Mouse (Mus musculus) fibroblast of lung, adult 2 months (primary cell): Measurements from ENCODE around the gene Gm28047.

Experiments used
- DNase-seq: peaks from one replicate; pipeline ENCODE4 v3.0.0-alpha.2; 2011; ENCODE audit warnings: low read depth

The Gm28047 gene

DNA sequence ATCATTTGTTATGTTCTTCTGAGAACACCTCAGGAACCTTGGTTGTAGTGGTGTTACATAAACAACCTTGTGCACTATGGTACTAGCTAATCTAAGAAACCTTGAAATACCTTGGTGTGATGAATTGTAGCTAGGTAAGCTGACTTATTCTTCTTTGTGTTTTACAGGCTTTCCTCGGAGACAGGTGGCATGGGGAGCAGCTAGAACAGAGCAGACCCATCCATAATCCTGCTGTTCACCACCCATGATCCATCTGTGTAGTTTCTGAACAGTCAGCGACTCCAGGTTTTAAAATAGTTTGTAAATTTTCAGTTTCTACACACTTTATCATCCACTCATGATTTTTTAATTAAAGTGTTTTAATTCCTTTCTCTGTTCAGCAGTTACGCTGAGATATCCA, 126.5 kb downstream of the Gm28047 start:
- DNase-seq = no peak

DNA sequence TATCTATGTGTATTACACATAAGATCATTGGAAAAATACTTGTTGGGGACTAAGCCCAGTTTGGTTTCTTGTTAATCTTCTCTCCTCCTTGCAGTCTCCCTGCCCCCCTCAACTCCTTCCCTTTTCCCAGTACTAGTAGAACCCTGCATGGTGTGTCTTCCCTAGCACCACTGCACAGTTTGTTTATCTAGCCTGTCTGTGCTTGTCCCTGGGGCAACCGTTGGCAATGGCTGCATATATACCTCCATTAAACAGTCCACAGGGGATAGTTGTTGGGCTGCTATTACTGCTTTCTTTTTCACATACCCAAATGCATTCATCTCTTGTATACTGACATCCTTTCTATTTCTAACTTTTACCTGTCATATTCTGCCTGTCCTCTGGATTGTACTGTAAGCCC, 137.2 kb downstream of the Gm28047 start:
- DNase-seq = no peak

DNA sequence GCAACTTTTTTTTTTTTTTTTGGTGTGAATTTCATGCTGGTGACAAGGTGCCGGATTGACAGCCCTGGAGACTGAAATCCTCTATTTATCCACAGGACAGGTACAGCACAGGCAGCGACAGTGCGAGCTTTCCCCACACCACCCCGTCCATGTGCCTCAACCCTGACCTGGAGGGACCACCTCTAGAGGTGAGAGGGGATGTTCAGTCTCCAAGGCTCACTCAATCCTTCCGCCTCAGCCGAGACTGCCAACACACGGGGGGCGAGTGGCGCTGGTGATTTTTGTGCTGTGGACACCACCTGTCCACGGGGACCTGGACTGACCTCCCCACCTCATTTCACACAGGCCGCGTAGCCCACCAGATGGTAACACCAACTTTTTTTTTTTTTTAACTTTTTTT, 139.0 kb downstream of the Gm28047 start:
- DNase-seq = no peak

DNA sequence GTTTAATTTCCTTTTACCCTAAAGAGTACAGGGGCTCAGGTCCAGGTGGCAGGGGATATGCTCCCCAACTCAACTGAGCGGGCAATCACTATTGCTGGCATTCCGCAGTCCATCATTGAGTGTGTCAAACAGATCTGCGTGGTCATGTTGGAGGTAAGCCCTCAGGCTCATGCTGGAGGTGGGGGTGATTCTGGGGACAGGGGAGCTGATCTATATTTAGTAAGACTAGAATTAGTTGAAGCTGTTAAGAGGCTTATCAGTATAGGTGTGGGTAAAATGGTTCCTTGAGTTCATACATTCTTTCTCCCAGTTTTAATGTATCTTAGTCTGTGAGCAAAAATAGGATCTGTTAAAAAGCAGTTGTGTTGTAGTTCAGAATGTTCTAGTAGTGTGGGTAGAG, 141.7 kb downstream of the Gm28047 start:
- DNase-seq = no peak

DNA sequence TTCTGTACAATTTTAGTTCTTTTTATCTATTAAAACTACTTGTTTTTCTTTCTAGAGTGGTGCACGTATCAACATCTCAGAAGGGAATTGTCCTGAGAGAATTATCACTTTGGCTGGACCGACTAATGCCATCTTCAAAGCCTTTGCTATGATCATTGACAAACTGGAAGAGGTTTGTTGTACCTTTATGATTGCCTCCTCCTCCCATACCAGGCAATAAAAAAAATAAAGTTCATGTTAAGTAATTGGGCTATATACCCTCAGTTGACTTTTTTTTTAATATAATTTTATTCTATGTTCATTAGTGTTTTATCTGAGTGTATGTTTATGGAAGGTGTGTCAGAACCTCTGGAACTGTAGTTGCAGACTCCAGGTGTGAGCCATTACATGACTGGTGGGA, 150.3 kb downstream of the Gm28047 start:
- DNase-seq = no peak
